Mouse (Mus musculus): Measurements from ENCODE around the gene Ube2d1. TPM values are rescaled to one million over a fixed set of nuclear protein-coding genes. Genes with fewer than 3 reads are reported as not detected.

The Ube2d1 gene
- polyA plus RNA-seq, 1 experiment = not detected

GRCm38 (mm10) chr10:71252421-71252820 lies 32.6 kb downstream of the Ube2d1 start:
- TF ChIP-seq GATA1 (IDR thresholded peaks at IDR 0.05; ENCODE audit: low read length) = no peak

- TF ChIP-seq GATA1 (IDR thresholded peaks at IDR 0.05; ENCODE audit: low read length) = no peak
Measured at GRCm38 (mm10) chr10:71251846-71252245, 33.2 kb downstream of the Ube2d1 start.

GRCm38 (mm10) chr10:71251256-71251655 lies 33.8 kb downstream of the Ube2d1 start:
- no peak for TF ChIP-seq GATA1 (IDR thresholded peaks at IDR 0.05; ENCODE audit: low read length)

GRCm38 (mm10) chr10:71250472-71250871 lies 34.6 kb downstream of the Ube2d1 start:
- no peak for TF ChIP-seq GATA1 (IDR thresholded peaks at IDR 0.05; ENCODE audit: low read length)

- TF ChIP-seq GATA1 (IDR thresholded peaks at IDR 0.05; ENCODE audit: low read length) = no peak
Measured at GRCm38 (mm10) chr10:71249086-71249880, 35.8 kb downstream of the Ube2d1 start.

GRCm38 (mm10) chr10:71246956-71247355 lies 38.1 kb downstream of the Ube2d1 start:
- no peak for TF ChIP-seq GATA1 (IDR thresholded peaks at IDR 0.05; ENCODE audit: low read length)

GRCm38 (mm10) chr10:71239479-71240120 lies 45.5 kb downstream of the Ube2d1 start:
- TF ChIP-seq GATA1 (IDR thresholded peaks at IDR 0.05; ENCODE audit: low read length) = no peak

GRCm38 (mm10) chr10:71238240-71238554 lies 46.9 kb downstream of the Ube2d1 start, which contains the start of gene Tfam:
TSS of gene Tfam (minus strand) at chr10:71238280.
- no peak for TF ChIP-seq GATA1 (IDR thresholded peaks at IDR 0.05; ENCODE audit: low read length)

- no peak for TF ChIP-seq GATA1 (IDR thresholded peaks at IDR 0.05; ENCODE audit: low read length)
Measured at GRCm38 (mm10) chr10:71237516-71238239, 47.4 kb downstream of the Ube2d1 start.

GRCm38 (mm10) chr10:71234071-71234470 lies 51.0 kb downstream of the Ube2d1 start:
- no peak for TF ChIP-seq GATA1 (IDR thresholded peaks at IDR 0.05; ENCODE audit: low read length)

GRCm38 (mm10) chr10:71225894-71226293 lies 59.2 kb downstream of the Ube2d1 start:
- no peak for TF ChIP-seq GATA1 (IDR thresholded peaks at IDR 0.05; ENCODE audit: low read length)

GRCm38 (mm10) chr10:71223101-71223500 lies 62.0 kb downstream of the Ube2d1 start:
- TF ChIP-seq GATA1 (IDR thresholded peaks at IDR 0.05; ENCODE audit: low read length) = no peak

- TF ChIP-seq GATA1 (IDR thresholded peaks at IDR 0.05; ENCODE audit: low read length) = no peak
Measured at GRCm38 (mm10) chr10:71222639-71223038, 62.4 kb downstream of the Ube2d1 start.

- TF ChIP-seq GATA1 (IDR thresholded peaks at IDR 0.05; ENCODE audit: low read length) = no peak
Measured at GRCm38 (mm10) chr10:71218228-71218892, 66.7 kb downstream of the Ube2d1 start.

- TF ChIP-seq GATA1 (IDR thresholded peaks at IDR 0.05; ENCODE audit: low read length) = no peak
Measured at GRCm38 (mm10) chr10:71215996-71216395, 69.1 kb downstream of the Ube2d1 start.

Other genes starting within 250 kb of the Ube2d1 start
- not detected in 2 replicates for gene Bicc1, start 125.6 kb downstream of the Ube2d1 start, polyA plus RNA-seq (2012)
- gene Tfam, start 47.0 kb downstream of the Ube2d1 start, polyA plus RNA-seq (2012) = 8.4 and 14.2 TPM in 2 replicates
- gene Cisd1, start 59.7 kb upstream of the Ube2d1 start, polyA plus RNA-seq (2012) = 44.1 and 62.1 TPM in 2 replicates
- gene Ipmk, start 62.5 kb upstream of the Ube2d1 start, polyA plus RNA-seq (2012) = 13.6 and 17.1 TPM in 2 replicates